Comparison of ENCODE assay signal across 12 mouse cellular contexts in the genomic region with DNA sequence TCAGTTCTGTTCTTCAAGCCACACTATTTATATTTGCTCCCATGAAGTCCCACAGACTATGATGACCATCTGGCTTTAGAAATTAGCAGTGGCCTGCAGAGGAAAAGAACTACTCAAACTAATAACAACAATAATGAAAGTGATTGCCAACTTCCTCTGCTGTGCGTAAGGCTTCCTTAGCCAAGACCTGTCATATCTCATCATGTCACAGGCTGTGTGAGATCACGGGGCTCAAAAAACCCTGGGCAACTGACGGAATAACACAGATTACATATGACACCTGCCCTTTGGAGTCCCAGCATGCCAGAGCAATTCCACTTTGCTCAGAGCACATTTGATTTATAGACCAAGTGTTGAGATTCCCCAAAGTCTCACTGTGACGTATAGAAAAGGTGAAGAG.
A peak's percentile ranks its signal among the peaks of the same experiment; 100 is the strongest.
DNase-seq lines count a peak whose midpoint lies in the region; ATAC-seq lines count a peak whose summit lies in the region.
"Had no signal": no experiment of that assay in that cellular context is flagged by ENCODE, and none has a peak within 500 bp of the region (broad histone marks: within the 10 kb centered on the region; RNA-seq: fewer than 3 reads in every experiment).

No protein-coding gene starts in this region.

- ATAC-seq in embryonic facial prominence, embryonic 11.5 days (replicated peaks; ENCODE audit: insufficient number of reproducible peaks, low FRiP score, low TSS enrichment, low read depth) = 0 out of 2 replicates have a peak, but pooled peaks have one; percentile 48
- ATAC-seq in megakaryocyte progenitor cell, adult 5-6 weeks (replicated peaks; ENCODE audit: poor library complexity) = peak; percentile 50
- no peak for ATAC-seq in intestine, embryonic 15.5 days
- no peak for ATAC-seq in kidney, embryonic 16.5 days (ENCODE audit: low FRiP score, low TSS enrichment)
- ATAC-seq: activated CD4-positive, CD25-positive, alpha-beta regulatory T cell, adult 4 months had no signal

- DNase-seq in left cerebral cortex, postnatal 4 days = peak; percentile 77
- no peak for DNase-seq in left cerebral cortex, adult 8-10 months (ENCODE audit: low spot score in 2 of 2)
- DNase-seq in cerebellum, adult 8-10 months = peak; percentile 87
- peak; percentile 58 for DNase-seq in embryonic facial prominence, embryonic 11.5 days (ENCODE audit: low spot score)
- no peak for DNase-seq in ovary, adult 18-20 months (ENCODE audit: low spot score)
- DNase-seq: kidney, adult 8-10 months had no signal

- H3K4me3 ChIP-seq in embryonic facial prominence, embryonic 11.5 days (ENCODE audit: low read depth, low read length) = no peak overlapping the region
- no peak overlapping the region for H3K4me3 ChIP-seq in intestine, embryonic 15.5 days (replicated peaks)
- no peak overlapping the region for H3K4me3 ChIP-seq in kidney, embryonic 16.5 days (ENCODE audit: low read length)
- H3K4me3 ChIP-seq: neural tube, embryonic 12.5 days had no signal

- H3K4me2 ChIP-seq in embryonic facial prominence, embryonic 11.5 days (ENCODE audit: low read depth, low read length) = no peak overlapping the region
- no peak overlapping the region for H3K4me2 ChIP-seq in intestine, embryonic 15.5 days (replicated peaks)
- no peak overlapping the region for H3K4me2 ChIP-seq in kidney, embryonic 16.5 days (replicated peaks; ENCODE audit: low read depth, low read length)
- H3K4me2 ChIP-seq: midbrain, embryonic 11.5 days; neural tube, embryonic 12.5 days had no signal

- no peak overlapping the region for H3K9ac ChIP-seq in embryonic facial prominence, embryonic 11.5 days (replicated peaks; ENCODE audit: low read length)
- H3K9ac ChIP-seq in intestine, embryonic 15.5 days = no peak overlapping the region
- no peak overlapping the region for H3K9ac ChIP-seq in kidney, embryonic 16.5 days (replicated peaks; ENCODE audit: low read length)
- H3K9ac ChIP-seq: neural tube, embryonic 12.5 days had no signal

- no peaks in the 10 kb centered on the region for H3K36me3 ChIP-seq in embryonic facial prominence, embryonic 11.5 days (replicated peaks; ENCODE audit: control insufficient read depth, insufficient read depth, low read depth, low read length)
- no peaks in the 10 kb centered on the region for H3K36me3 ChIP-seq in intestine, embryonic 15.5 days
- no peaks in the 10 kb centered on the region for H3K36me3 ChIP-seq in kidney, embryonic 16.5 days (ENCODE audit: insufficient read depth, low read length)
- H3K36me3 ChIP-seq: neural tube, embryonic 12.5 days had no signal

- peaks cover 5% of the 10 kb centered on the region for H3K4me1 ChIP-seq in embryonic facial prominence, embryonic 11.5 days (ENCODE audit: control insufficient read depth, insufficient read depth, low read length)
- H3K4me1 ChIP-seq in intestine, embryonic 15.5 days (replicated peaks) = peaks cover 16% of the 10 kb centered on the region
- H3K4me1 ChIP-seq in kidney, embryonic 16.5 days (ENCODE audit: insufficient read depth, low read length) = peaks cover 40% of the 10 kb centered on the region

- WGBS in embryonic facial prominence, embryonic 11.5 days = 46% methylated on average over 4 of the region's 4 CpGs
- WGBS in intestine, embryonic 15.5 days = 66% methylated on average over 4 of the region's 4 CpGs
- WGBS in kidney, embryonic 16.5 days = 60% methylated on average over 4 of the region's 4 CpGs

- no peaks in the 10 kb centered on the region for H3K9me3 ChIP-seq in embryonic facial prominence, embryonic 11.5 days (replicated peaks; ENCODE audit: control insufficient read depth, low read length)
- H3K9me3 ChIP-seq in intestine, embryonic 15.5 days = no peaks in the 10 kb centered on the region
- H3K9me3 ChIP-seq in kidney, embryonic 16.5 days (ENCODE audit: low read length) = no peaks in the 10 kb centered on the region
- H3K9me3 ChIP-seq: neural tube, embryonic 12.5 days had no signal

- intact Hi-C loops in left cerebral cortex, postnatal 4 days (cut with DNase I) = no loop called here

- H3K27ac ChIP-seq in embryonic facial prominence, embryonic 11.5 days (replicated peaks; ENCODE audit: low read depth, low read length) = no peak overlapping the region
- H3K27ac ChIP-seq in intestine, embryonic 15.5 days = no peak overlapping the region
- no peak overlapping the region for H3K27ac ChIP-seq in kidney, embryonic 16.5 days (ENCODE audit: low read length)
- H3K27ac ChIP-seq: neural tube, embryonic 12.5 days had no signal

- no peaks in the 10 kb centered on the region for H3K27me3 ChIP-seq in embryonic facial prominence, embryonic 11.5 days (ENCODE audit: control insufficient read depth, insufficient read depth, low read length)
- H3K27me3 ChIP-seq in intestine, embryonic 15.5 days (replicated peaks) = no peaks in the 10 kb centered on the region
- H3K27me3 ChIP-seq in kidney, embryonic 16.5 days (ENCODE audit: insufficient read depth, low read length) = no peaks in the 10 kb centered on the region
- H3K27me3 ChIP-seq: neural tube, embryonic 12.5 days had no signal

Comparison
In these comparisons a context has a peak if more than half of its experiments do, and no peak if none do; other contexts are left out.
1. DNase-seq: peak in left cerebral cortex, postnatal 4 days (single experiment), cerebellum, adult 8-10 months (single experiment) and embryonic facial prominence, embryonic 11.5 days (single experiment); none in left cerebral cortex, adult 8-10 months (0 of 2) and ovary, adult 18-20 months (single experiment).
2. ATAC-seq: peak in embryonic facial prominence, embryonic 11.5 days (single experiment) and megakaryocyte progenitor cell, adult 5-6 weeks (single experiment); none in intestine, embryonic 15.5 days (single experiment) and kidney, embryonic 16.5 days (single experiment).